In genomic region chr5:45103763-45104428, GRCm38 (mm10) we compare ENCODE assay signal across 22 mouse cellular contexts.
DNase-seq lines count a peak whose midpoint lies in the region; ATAC-seq and TF ChIP-seq lines count a peak whose summit lies in the region.
"Had no signal": no experiment of that assay in that cellular context is flagged by ENCODE, and none has a peak within 500 bp of the region (broad histone marks: within the 10 kb centered on the region; RNA-seq: fewer than 3 reads in every experiment).

No protein-coding gene starts in this region.

- no peak for TF ChIP-seq CTCF in hindbrain, postnatal 0 days (IDR thresholded peaks at IDR 0.05; ENCODE audit: low read depth)

- DNase-seq in hindbrain, embryonic 10.5 days (ENCODE audit: low spot score), result no peak
- DNase-seq in hindbrain, postnatal 0 days (ENCODE audit: low spot score), result no peak
- no peak for DNase-seq in midbrain, embryonic 10.5 days (ENCODE audit: low spot score)
- DNase-seq in heart, adult 11 months, result no peak
- DNase-seq in kidney, postnatal 4 days, result no peak
- DNase-seq: cerebellum, adult 9-10 months; embryo, embryonic 11 days; gastrocnemius, postnatal 14 days; heart, adult 2 months; heart, postnatal 36 days; kidney, adult 8-10 months; kidney, postnatal 25 days; left cerebral cortex, postnatal 4 days; liver, embryonic 13.5 days; lung, postnatal 14 days; thymus, adult 18-20 months; thymus, postnatal 4 days had no signal

- H3K27me3 ChIP-seq in hindbrain, embryonic 10.5 days (ENCODE audit: insufficient read depth, poor library complexity, severe bottlenecking), result no peaks in the 10 kb centered on the region
- H3K27me3 ChIP-seq in hindbrain, postnatal 0 days (ENCODE audit: insufficient read depth, low read length), result no peaks in the 10 kb centered on the region
- no peaks in the 10 kb centered on the region for H3K27me3 ChIP-seq in midbrain, embryonic 13.5 days
- H3K27me3 ChIP-seq in midbrain, embryonic 10.5 days (ENCODE audit: low read depth, poor library complexity, severe bottlenecking), result no peaks in the 10 kb centered on the region
- no peaks in the 10 kb centered on the region for H3K27me3 ChIP-seq in embryonic facial prominence, embryonic 12.5 days
- H3K27me3 ChIP-seq in limb, embryonic 15.5 days, result no peaks in the 10 kb centered on the region
- H3K27me3 ChIP-seq: liver, embryonic 13.5 days; megakaryocyte, embryonic 14.5 days had no signal

- no peak overlapping the region for H3K9ac ChIP-seq in hindbrain, postnatal 0 days (replicated peaks; ENCODE audit: low read length)
- H3K9ac ChIP-seq in midbrain, embryonic 13.5 days (replicated peaks), result no peak overlapping the region
- H3K9ac ChIP-seq in embryonic facial prominence, embryonic 12.5 days, result no peak overlapping the region
- H3K9ac ChIP-seq in limb, embryonic 15.5 days, result no peak overlapping the region
- H3K9ac ChIP-seq: liver, embryonic 13.5 days had no signal

- no peak overlapping the region for H3K4me3 ChIP-seq in hindbrain, embryonic 10.5 days
- H3K4me3 ChIP-seq in hindbrain, postnatal 0 days (ENCODE audit: low read length), result no peak overlapping the region
- H3K4me3 ChIP-seq in midbrain, embryonic 13.5 days (replicated peaks), result no peak overlapping the region
- H3K4me3 ChIP-seq in midbrain, embryonic 10.5 days, result no peak overlapping the region
- H3K4me3 ChIP-seq in embryonic facial prominence, embryonic 12.5 days, result no peak overlapping the region
- no peak overlapping the region for H3K4me3 ChIP-seq in limb, embryonic 15.5 days
- H3K4me3 ChIP-seq: heart, adult 2 months; left cerebral cortex, adult 2 months; liver, embryonic 13.5 days; megakaryocyte, embryonic 14.5 days had no signal

- no peaks in the 10 kb centered on the region for H3K9me3 ChIP-seq in hindbrain, embryonic 10.5 days
- H3K9me3 ChIP-seq in hindbrain, postnatal 0 days (ENCODE audit: low read length), result no peaks in the 10 kb centered on the region
- no peaks in the 10 kb centered on the region for H3K9me3 ChIP-seq in midbrain, embryonic 13.5 days
- H3K9me3 ChIP-seq in midbrain, embryonic 10.5 days (replicated peaks), result no peaks in the 10 kb centered on the region
- H3K9me3 ChIP-seq in embryonic facial prominence, embryonic 12.5 days, result no peaks in the 10 kb centered on the region
- H3K9me3 ChIP-seq in limb, embryonic 15.5 days, result no peaks in the 10 kb centered on the region
- H3K9me3 ChIP-seq: liver, embryonic 13.5 days had no signal

- H3K4me2 ChIP-seq in hindbrain, postnatal 0 days (ENCODE audit: low read depth, low read length), result no peak overlapping the region
- no peak overlapping the region for H3K4me2 ChIP-seq in midbrain, embryonic 13.5 days (replicated peaks)
- H3K4me2 ChIP-seq in embryonic facial prominence, embryonic 12.5 days (replicated peaks), result no peak overlapping the region
- no peak overlapping the region for H3K4me2 ChIP-seq in limb, embryonic 15.5 days
- H3K4me2 ChIP-seq: liver, embryonic 13.5 days had no signal

- ATAC-seq in hindbrain, postnatal 0 days, result no peak
- no peak for ATAC-seq in midbrain, embryonic 13.5 days
- ATAC-seq in embryonic facial prominence, embryonic 12.5 days (ENCODE audit: insufficient number of reproducible peaks, insufficient read depth, low FRiP score, low TSS enrichment), result no peak; the same call in 1 of the 2 replicates
- ATAC-seq in limb, embryonic 15.5 days (ENCODE audit: insufficient number of reproducible peaks, low FRiP score, low TSS enrichment, low read depth), result no peak

- WGBS in hindbrain, embryonic 10.5 days, result 78% methylated on average over 6 of the region's 6 CpGs
- WGBS in hindbrain, postnatal 0 days, result 73% methylated on average over 6 of the region's 6 CpGs
- 80% methylated on average over 6 of the region's 6 CpGs for WGBS in midbrain, embryonic 13.5 days
- WGBS in midbrain, embryonic 10.5 days, result 82% methylated on average over 6 of the region's 6 CpGs
- WGBS in embryonic facial prominence, embryonic 12.5 days, result 45% methylated on average over 6 of the region's 6 CpGs
- 47% methylated on average over 6 of the region's 6 CpGs for WGBS in limb, embryonic 15.5 days

- H3K4me1 ChIP-seq in hindbrain, embryonic 10.5 days (replicated peaks), result peaks cover 11% of the 10 kb centered on the region; the same call in 1 of the 2 replicates
- H3K4me1 ChIP-seq in hindbrain, postnatal 0 days (ENCODE audit: insufficient read depth, low read length), result peaks cover 11% of the 10 kb centered on the region; the same call in 1 of the 2 replicates
- peaks cover 47% of the 10 kb centered on the region for H3K4me1 ChIP-seq in midbrain, embryonic 13.5 days (replicated peaks)
- peaks cover 3% of the 10 kb centered on the region for H3K4me1 ChIP-seq in midbrain, embryonic 10.5 days
- H3K4me1 ChIP-seq in embryonic facial prominence, embryonic 12.5 days, result peaks cover 20% of the 10 kb centered on the region
- H3K4me1 ChIP-seq in limb, embryonic 15.5 days, result peaks cover 14% of the 10 kb centered on the region
- H3K4me1 ChIP-seq: liver, embryonic 13.5 days; megakaryocyte, embryonic 14.5 days had no signal

- H3K36me3 ChIP-seq in hindbrain, embryonic 10.5 days, result no peaks in the 10 kb centered on the region
- H3K36me3 ChIP-seq in hindbrain, postnatal 0 days (ENCODE audit: insufficient read depth, low read length), result no peaks in the 10 kb centered on the region
- H3K36me3 ChIP-seq in midbrain, embryonic 13.5 days, result no peaks in the 10 kb centered on the region
- no peaks in the 10 kb centered on the region for H3K36me3 ChIP-seq in midbrain, embryonic 10.5 days
- no peaks in the 10 kb centered on the region for H3K36me3 ChIP-seq in embryonic facial prominence, embryonic 12.5 days
- no peaks in the 10 kb centered on the region for H3K36me3 ChIP-seq in limb, embryonic 15.5 days
- H3K36me3 ChIP-seq: liver, embryonic 13.5 days had no signal

- H3K27ac ChIP-seq in hindbrain, embryonic 10.5 days, result 0 out of 2 replicates have a peak overlapping the region, but pooled peaks have one; percentile 46
- no peak overlapping the region; the same call in 1 of the 2 replicates for H3K27ac ChIP-seq in hindbrain, postnatal 0 days
- H3K27ac ChIP-seq in midbrain, embryonic 13.5 days, result peak overlapping the region; percentile 41; the same call in 1 of the 2 replicates
- no peak overlapping the region for H3K27ac ChIP-seq in midbrain, embryonic 10.5 days (replicated peaks)
- peak overlapping the region; percentile 74 for H3K27ac ChIP-seq in embryonic facial prominence, embryonic 12.5 days
- H3K27ac ChIP-seq in limb, embryonic 15.5 days, result peak overlapping the region; percentile 11; the same call in 1 of the 2 replicates
- H3K27ac ChIP-seq: liver, embryonic 13.5 days had no signal

Comparison
In these comparisons a context has a peak if more than half of its experiments do, and no peak if none do; other contexts are left out.
1. H3K27ac ChIP-seq: peak in hindbrain, embryonic 10.5 days (single experiment), midbrain, embryonic 13.5 days (single experiment), embryonic facial prominence, embryonic 12.5 days (single experiment) and limb, embryonic 15.5 days (single experiment); none in hindbrain, postnatal 0 days (single experiment) and midbrain, embryonic 10.5 days (single experiment).